Mouse (Mus musculus) limb, embryonic 12.5 days (tissue): Measurements from ENCODE around the gene Pacs2. TPM values are rescaled to one million over a fixed set of nuclear protein-coding genes. Genes with fewer than 3 reads are reported as not detected.

Source experiments
- ATAC-seq: fragments of 200-750 bp; cut with Nextera tagmentation; 2 replicates; pipeline ENCODE4 v1.8.0; 2017; ENCODE audit warnings: low read depth, moderate TSS enrichment; ENCODE audit not compliant: insufficient number of reproducible peaks, insufficient read depth, low FRiP score, low TSS enrichment
- H3K27ac ChIP-seq: fragments of 300-500 bp; sonication (generic); 2 replicates; pipeline ENCODE4 v1.5.1; 2016; ENCODE audit warnings: mild to moderate bottlenecking, moderate library complexity
- H3K27me3 ChIP-seq: fragments of 300-500 bp; sonication (generic); 2 replicates; pipeline ENCODE4 v1.6.1; 2016; ENCODE audit warnings: mild to moderate bottlenecking, moderate library complexity
- H3K36me3 ChIP-seq: fragments of 300-500 bp; sonication (generic); 2 replicates; pipeline ENCODE4 v1.6.1; 2016; ENCODE audit warnings: mild to moderate bottlenecking, moderate library complexity
- H3K4me1 ChIP-seq: fragments of 300-500 bp; sonication (generic); replicated peaks from 2 replicates; pipeline ENCODE4 v1.6.1; 2016
- H3K4me2 ChIP-seq: fragments of 300-500 bp; sonication (generic); 2 replicates; pipeline ENCODE4 v1.6.1; 2016; ENCODE audit warnings: mild to moderate bottlenecking, moderate library complexity
- H3K4me3 ChIP-seq: fragments of 300-500 bp; sonication (generic); replicated peaks from 2 replicates; pipeline ENCODE4 v1.5.1; 2016; ENCODE audit warnings: mild to moderate bottlenecking
- H3K9ac ChIP-seq: fragments of 300-500 bp; sonication (generic); replicated peaks from 2 replicates; pipeline ENCODE4 v1.6.1; 2016; ENCODE audit warnings: mild to moderate bottlenecking, moderate library complexity
- H3K9me3 ChIP-seq: fragments of 300-500 bp; sonication (generic); 2 replicates; pipeline ENCODE4 v1.6.1; 2016; ENCODE audit warnings: mild to moderate bottlenecking, moderate library complexity
- WGBS: fragments of 180-500 bp; shearing (Covaris S2); methylation state at CpG from one replicate; pipeline ENCODE4 v1.1.7; 2016; 5-methylcytosine and 5-hydroxymethylcytosine counted together
- polyA plus RNA-seq: library from polyadenylated mRNA; unstranded; fragments of >200 nt; fragmentation: Nextera tagmentation; extraction: Ambion mirVana; gene quantifications from 2 replicates; pipeline ENCODE4 v1.2.1, GENCODE M21; 2016

Gene Pacs2
- polyA plus RNA-seq, 1 experiment from 2014 or later = 15.8 TPM

- no peak overlapping the region for H3K4me3 ChIP-seq
- H3K9me3 ChIP-seq = no peaks in the 10 kb centered on the region
- ATAC-seq = peak; percentile 39; the same call in 1 of the 2 replicates
- H3K4me1 ChIP-seq = peaks cover 6% of the 10 kb centered on the region; the same call in 1 of the 2 replicates
- peaks cover 34% of the 10 kb centered on the region; the same call in 1 of the 2 replicates for H3K36me3 ChIP-seq
- no peak overlapping the region for H3K4me2 ChIP-seq
- H3K9ac ChIP-seq = no peak overlapping the region
- H3K27ac ChIP-seq = no peak overlapping the region
- H3K27me3 ChIP-seq = no peaks in the 10 kb centered on the region
- WGBS = 64% methylated on average over 5 of the region's 5 CpGs
These were observed 13.8 kb downstream of the Pacs2 start for GRCm38 (mm10) chr12:113028067-113028466.

GRCm38 (mm10) chr12:113028898-113029297, 14.6 kb downstream of the Pacs2 start:
- H3K4me1 ChIP-seq = peaks cover 6% of the 10 kb centered on the region; the same call in 1 of the 2 replicates
- WGBS = 66% methylated on average over 9 of the region's 9 CpGs
- no peak overlapping the region for H3K4me3 ChIP-seq
- H3K27me3 ChIP-seq = no peaks in the 10 kb centered on the region
- H3K9ac ChIP-seq = no peak overlapping the region
- no peak overlapping the region for H3K4me2 ChIP-seq
- peaks cover 27% of the 10 kb centered on the region; the same call in 1 of the 2 replicates for H3K36me3 ChIP-seq
- H3K9me3 ChIP-seq = no peaks in the 10 kb centered on the region
- ATAC-seq = no peak
- H3K27ac ChIP-seq = 0 out of 2 replicates have a peak overlapping the region, but pooled peaks have one; percentile 25

- Histone ChIP-seq H3K9me3 (no peaks in the 10 kb centered on the region), H3K4me1 (peaks cover 6% of the 10 kb centered on the region; the same call in 1 of the 2 replicates), H3K9ac (no peak overlapping the region), H3K4me2 (no peak overlapping the region), H3K4me3 (no peak overlapping the region), H3K27me3 (no peaks in the 10 kb centered on the region), H3K36me3 (peaks cover 19% of the 10 kb centered on the region; the same call in 1 of the 2 replicates), H3K27ac (no peak overlapping the region)
- ATAC-seq = no peak
- 44% methylated on average over 4 of the region's 4 CpGs for WGBS
These were observed 15.7 kb downstream of the Pacs2 start for GRCm38 (mm10) chr12:113030046-113030445.

GRCm38 (mm10) chr12:113030993-113031392, 16.7 kb downstream of the Pacs2 start:
- H3K36me3 ChIP-seq = peaks cover 11% of the 10 kb centered on the region; the same call in 1 of the 2 replicates
- no peaks in the 10 kb centered on the region for H3K9me3 ChIP-seq
- H3K9ac ChIP-seq = no peak overlapping the region
- no peaks in the 10 kb centered on the region for H3K27me3 ChIP-seq
- H3K4me1 ChIP-seq = peaks cover 6% of the 10 kb centered on the region; the same call in 1 of the 2 replicates
- H3K4me3 ChIP-seq = no peak overlapping the region
- no peak overlapping the region for H3K27ac ChIP-seq
- ATAC-seq = no peak
- 82% methylated on average over 9 of the region's 9 CpGs for WGBS
- no peak overlapping the region for H3K4me2 ChIP-seq

- 90% methylated on average over 6 of the region's 6 CpGs for whole genome bisulfite sequencing
- H3K27ac ChIP-seq = no peak overlapping the region
- no peak overlapping the region for H3K4me2 ChIP-seq
- no peak overlapping the region for H3K4me3 ChIP-seq
- H3K9me3 ChIP-seq = no peaks in the 10 kb centered on the region
- H3K36me3 ChIP-seq = peaks cover 9% of the 10 kb centered on the region; the same call in 1 of the 2 replicates
- no peaks in the 10 kb centered on the region for H3K27me3 ChIP-seq
- H3K4me1 ChIP-seq = peaks cover 6% of the 10 kb centered on the region; the same call in 1 of the 2 replicates
- no peak overlapping the region for H3K9ac ChIP-seq
- no peak for ATAC-seq
These were observed 17.1 kb downstream of the Pacs2 start for GRCm38 (mm10) chr12:113031441-113031840.

- no peak for ATAC-seq
- Histone ChIP-seq H3K27ac (no peak overlapping the region), H3K9ac (no peak overlapping the region), H3K4me1 (peaks cover 6% of the 10 kb centered on the region; the same call in 1 of the 2 replicates), H3K4me3 (no peak overlapping the region), H3K4me2 (no peak overlapping the region), H3K36me3 (peaks cover 6% of the 10 kb centered on the region; the same call in 1 of the 2 replicates), H3K27me3 (no peaks in the 10 kb centered on the region), H3K9me3 (no peaks in the 10 kb centered on the region)
- 83% methylated on average over 11 of the region's 11 CpGs for WGBS
These were observed 18.3 kb downstream of the Pacs2 start for GRCm38 (mm10) chr12:113032296-113033250.

GRCm38 (mm10) chr12:113035093-113035492, 20.8 kb downstream of the Pacs2 start:
- no peaks in the 10 kb centered on the region; the same call in 1 of the 2 replicates for H3K36me3 ChIP-seq

GRCm38 (mm10) chr12:113036996-113037395, 22.7 kb downstream of the Pacs2 start:
- Histone ChIP-seq H3K4me3 (no peak overlapping the region), H3K4me2 (no peak overlapping the region), H3K36me3 (no peaks in the 10 kb centered on the region; the same call in 1 of the 2 replicates), H3K9me3 (no peaks in the 10 kb centered on the region), H3K27me3 (no peaks in the 10 kb centered on the region), H3K27ac (no peak overlapping the region), H3K9ac (no peak overlapping the region), H3K4me1 (no peaks in the 10 kb centered on the region)
- WGBS = 92% methylated on average over 4 of the region's 4 CpGs
- ATAC-seq = no peak

More at GRCm38 (mm10) chr12:113035093-113035492, 20.8 kb downstream of the Pacs2 start:
- Histone ChIP-seq H3K27ac (no peak overlapping the region), H3K9me3 (no peaks in the 10 kb centered on the region), H3K4me1 (0 out of 2 replicates have a peak, but pooled peaks cover 2% of the 10 kb centered on the region), H3K9ac (no peak overlapping the region), H3K4me3 (no peak overlapping the region), H3K4me2 (no peak overlapping the region), H3K27me3 (no peaks in the 10 kb centered on the region)
- 90% methylated on average over 2 of the region's 2 CpGs for WGBS
- ATAC-seq = no peak

GRCm38 (mm10) chr12:113038414-113038813, 24.1 kb downstream of the Pacs2 start:
- Histone ChIP-seq H3K27me3 (no peaks in the 10 kb centered on the region), H3K9ac (no peak overlapping the region), H3K36me3 (no peaks in the 10 kb centered on the region), H3K9me3 (no peaks in the 10 kb centered on the region), H3K27ac (no peak overlapping the region), H3K4me2 (no peak overlapping the region), H3K4me3 (no peak overlapping the region), H3K4me1 (no peaks in the 10 kb centered on the region)
- no peak for ATAC-seq
- 87% methylated on average over 4 of the region's 4 CpGs for WGBS

GRCm38 (mm10) chr12:113041481-113042439, 27.5 kb downstream of the Pacs2 start:
- WGBS = 86% methylated on average over 15 of the region's 15 CpGs

More at GRCm38 (mm10) chr12:113041481-113042439, 27.5 kb downstream of the Pacs2 start:
- H3K4me2 ChIP-seq = no peak overlapping the region
- no peaks in the 10 kb centered on the region for H3K4me1 ChIP-seq
- H3K27me3 ChIP-seq = no peaks in the 10 kb centered on the region
- no peak overlapping the region for H3K27ac ChIP-seq
- H3K4me3 ChIP-seq = no peak overlapping the region
- H3K36me3 ChIP-seq = peaks cover 20% of the 10 kb centered on the region
- ATAC-seq = no peak
- H3K9me3 ChIP-seq = no peaks in the 10 kb centered on the region
- H3K9ac ChIP-seq = no peak overlapping the region
